Mouse (Mus musculus) lung, adult 18-20 months (tissue): ENCODE results near the gene Ccdc93.

Experiments
- DNase-seq, 2 experiments: peaks; one replicate each; pipeline ENCODE4 v3.0.0; 2022; ENCODE audit warnings: mixed read lengths in 2 of 2

The Ccdc93 gene

DNA sequence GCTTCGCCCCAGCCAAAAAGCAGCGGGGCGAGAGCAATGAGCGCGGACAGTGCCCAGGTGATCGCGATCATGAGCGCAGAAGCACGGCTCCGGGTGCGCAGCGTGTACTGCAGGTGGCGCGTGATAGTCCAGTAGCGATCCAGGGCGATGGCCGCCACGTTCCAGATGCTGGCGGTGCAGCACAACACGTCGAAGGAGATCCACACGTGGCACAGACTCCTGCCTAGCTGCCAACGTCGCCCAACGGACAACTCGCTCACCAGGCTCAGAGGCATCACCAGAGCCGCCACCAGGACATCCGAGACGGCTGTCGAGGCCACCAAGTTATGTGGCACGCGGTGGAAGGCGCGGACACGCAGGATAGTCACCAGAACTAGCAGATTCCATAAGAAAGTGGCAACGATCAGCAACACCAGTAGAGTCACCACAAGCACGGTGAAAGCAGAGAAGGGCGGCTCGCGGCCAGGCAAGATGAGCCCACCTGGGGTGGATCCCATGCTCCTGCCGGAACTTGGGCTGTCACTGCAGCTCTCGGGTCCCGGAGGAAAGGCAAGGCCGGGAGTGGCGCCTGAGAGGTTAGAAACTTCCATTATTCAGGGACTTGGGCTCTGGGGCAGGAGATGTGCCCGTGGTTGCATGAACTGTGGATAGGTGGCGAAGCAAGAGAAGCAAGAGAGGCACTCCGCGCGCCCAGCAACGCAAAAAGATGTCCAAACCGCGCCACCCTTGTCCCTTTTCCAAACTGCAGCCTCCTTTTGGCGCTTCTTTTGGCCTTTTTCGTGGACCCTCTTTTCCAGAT, 97.0 kb downstream of the Ccdc93 start:
- DNase-seq, result no peak

- no peak for DNase-seq
These were observed 97.5 kb downstream of the Ccdc93 start, which contains the start of gene Htr5b for GRCm38 (mm10) chr1:121528399-121528720. Gene Htr5b, minus strand, starts transcription at chr1:121528465.

- no peak for DNase-seq
These were observed 98.4 kb downstream of the Ccdc93 start for GRCm38 (mm10) chr1:121529286-121529685.

DNA sequence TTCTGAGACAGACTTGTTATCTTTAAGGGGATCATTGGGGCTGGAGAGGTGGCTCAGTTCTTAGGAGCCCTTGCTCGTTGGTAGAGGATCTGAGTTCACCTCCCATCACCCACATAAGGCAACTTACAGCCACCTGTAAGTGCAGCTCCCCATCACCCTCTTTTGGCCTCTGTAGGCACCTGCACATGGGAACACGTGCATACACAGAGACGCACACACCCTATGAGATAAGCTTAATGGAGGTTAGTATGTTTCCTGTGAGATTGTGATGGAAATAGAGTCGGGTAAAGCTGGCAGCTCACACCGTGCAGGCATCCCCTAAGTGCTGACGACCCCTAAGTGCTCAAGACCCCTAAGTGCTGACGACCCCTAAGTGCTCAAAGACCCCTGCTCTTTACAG, 100.6 kb downstream of the Ccdc93 start:
- DNase-seq, result no peak

DNA sequence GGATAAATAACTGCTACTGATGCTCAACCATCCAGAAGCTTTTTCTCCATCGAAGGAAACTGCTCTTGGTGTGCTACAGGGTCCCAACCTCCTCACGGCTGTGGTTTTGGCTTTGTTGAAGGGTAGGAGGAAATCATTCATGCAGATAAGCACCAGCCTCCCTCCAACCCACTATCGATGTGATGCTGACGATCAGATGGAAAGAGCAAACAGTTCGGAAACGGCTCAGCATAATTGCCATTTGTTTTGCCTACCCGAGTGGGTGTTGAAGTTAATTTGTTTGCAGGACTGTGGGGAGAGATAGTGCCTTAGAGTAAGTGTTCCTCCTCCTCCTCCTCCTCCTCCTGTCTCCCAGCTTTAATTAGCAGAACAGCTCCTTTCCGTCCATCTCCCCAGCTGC, 109.5 kb downstream of the Ccdc93 start:
- no peak for DNase-seq

DNA sequence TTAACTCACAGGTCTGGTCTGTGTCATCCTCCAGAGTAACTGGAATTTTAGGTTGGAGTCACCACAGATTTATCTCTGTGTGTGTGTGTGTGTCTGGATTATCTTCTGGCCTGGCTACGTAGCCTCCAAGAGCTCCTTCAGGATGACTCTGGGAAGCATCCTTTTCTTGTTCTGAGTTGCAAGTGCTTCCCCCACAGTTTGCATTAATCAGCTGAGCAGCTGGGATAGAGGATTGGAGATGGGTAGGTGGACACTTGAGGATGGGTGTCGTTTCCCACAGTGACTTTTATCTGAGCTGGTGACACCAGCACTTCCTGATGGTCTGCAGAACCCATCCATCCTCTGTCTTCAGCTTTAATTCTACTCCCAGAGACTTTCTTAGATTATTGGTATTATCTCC, 116.0 kb downstream of the Ccdc93 start:
- no peak for DNase-seq

DNA sequence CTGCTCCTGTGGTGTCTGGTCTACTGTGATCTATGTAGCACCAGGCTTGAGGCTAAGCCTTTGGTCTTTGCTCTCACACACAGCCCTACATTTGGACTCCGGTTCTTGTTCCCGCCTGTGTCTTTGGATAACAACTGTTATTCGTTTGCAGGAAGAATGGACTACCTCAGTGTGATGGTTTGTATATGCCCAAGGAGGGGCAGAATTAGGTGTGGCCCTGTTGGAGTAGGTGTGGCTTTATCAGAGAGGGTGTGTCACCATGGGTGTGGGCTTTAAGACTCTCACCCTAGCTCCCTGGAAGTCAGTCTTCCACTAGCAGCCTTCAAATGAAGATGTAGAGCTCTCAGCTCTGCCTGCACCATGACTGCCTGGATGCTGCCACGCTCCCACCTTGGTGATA, 117.8 kb downstream of the Ccdc93 start:
- no peak for DNase-seq

DNA sequence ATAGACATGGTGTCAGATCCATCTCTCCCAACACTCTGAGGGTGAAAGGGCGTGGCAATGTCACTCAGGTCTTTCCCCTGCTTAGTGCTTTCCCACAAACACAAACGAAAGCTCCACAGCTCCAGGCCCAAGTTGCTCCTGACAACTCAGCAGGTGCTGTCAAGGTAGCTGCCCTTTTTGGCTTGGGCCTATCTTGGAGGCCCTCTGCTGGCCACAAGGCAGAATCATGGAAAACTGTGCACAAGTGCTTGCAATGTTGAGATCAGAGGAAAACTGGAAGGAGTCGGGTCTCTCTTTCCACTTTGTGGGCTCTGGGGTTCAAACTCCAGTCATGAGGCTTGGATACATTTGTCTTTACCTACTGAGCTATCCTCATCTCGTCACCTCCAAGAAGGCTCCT, 118.6 kb downstream of the Ccdc93 start:
- no peak for DNase-seq

DNA sequence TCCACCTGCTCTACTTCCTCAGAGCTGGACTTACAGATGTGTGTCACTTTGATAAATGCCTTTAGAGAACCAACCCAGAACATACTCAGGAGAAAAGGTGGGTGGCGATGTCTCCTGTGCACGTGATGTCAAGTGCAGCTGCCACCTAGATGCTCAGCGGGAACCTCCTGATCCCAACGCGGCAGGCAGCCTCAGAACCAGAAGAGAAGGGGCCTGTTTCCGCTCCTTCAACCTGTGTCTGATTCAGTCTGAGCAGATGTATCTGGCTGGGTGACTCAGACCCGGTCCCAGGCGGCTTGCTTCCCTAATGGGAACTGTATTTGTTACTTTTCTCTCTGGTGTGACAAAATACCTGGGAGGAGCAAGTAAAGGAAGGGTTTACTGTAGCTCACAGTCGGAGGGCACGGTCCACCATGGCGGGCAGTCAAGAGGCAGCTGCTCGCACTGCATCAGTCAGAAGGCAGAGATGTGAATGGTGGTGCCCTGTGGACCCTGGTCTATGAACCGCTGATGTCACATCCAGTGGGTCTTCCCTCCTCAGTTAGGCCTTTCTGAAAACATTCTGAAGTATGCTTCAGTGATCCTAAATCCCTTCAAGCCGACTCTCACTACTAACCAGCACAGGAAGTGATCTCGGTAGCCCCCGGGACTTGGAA, 120.1 kb downstream of the Ccdc93 start:
- no peak for DNase-seq

- no peak for DNase-seq
These were observed 120.6 kb downstream of the Ccdc93 start for GRCm38 (mm10) chr1:121551457-121551835.
